Mouse (Mus musculus): Measurements from ENCODE around the gene Rpa3. TPM values are rescaled to one million over a fixed set of nuclear protein-coding genes. Genes with fewer than 3 reads are reported as not detected.

Gene Rpa3
- polyA plus RNA-seq (2017; shearing (Covaris generic)) = 10 to 100 TPM; 61.9 to 80.8 TPM

DNA sequence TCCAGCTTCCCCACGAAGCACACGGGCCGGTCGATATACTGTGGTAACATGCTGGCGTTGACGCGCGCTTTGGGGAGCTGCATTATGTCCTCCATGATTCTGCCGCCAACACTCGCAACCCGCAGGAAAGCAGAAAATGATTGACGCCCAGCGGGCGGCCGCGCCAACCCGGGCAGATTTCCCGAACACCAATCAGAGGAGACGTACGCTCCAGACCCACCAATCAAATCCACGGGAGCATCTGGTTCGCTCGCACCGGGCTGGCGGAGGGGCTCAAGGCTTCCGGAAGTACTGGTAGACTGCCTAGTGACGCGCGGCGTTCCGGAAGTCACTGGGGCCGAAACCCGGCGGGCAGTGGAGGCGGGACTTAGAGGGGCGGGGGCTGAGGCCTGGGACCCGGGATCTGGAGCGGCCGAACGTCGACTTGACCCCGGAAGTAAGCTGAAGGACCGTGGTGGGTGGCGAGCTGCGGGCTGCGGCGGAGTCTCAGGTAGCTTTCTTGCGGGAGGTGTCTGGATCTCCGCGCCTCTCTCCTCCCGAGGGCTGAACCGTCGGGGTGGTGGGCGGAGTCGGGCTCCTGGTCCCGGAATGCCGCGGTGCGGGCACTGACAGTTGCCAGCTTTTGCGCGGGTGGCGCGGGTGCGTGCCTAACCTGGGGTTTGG is at the start of gene Rpa3, which contains the start of the genes Umad1 and Gm45062:
Rpa3 (minus strand) TSS at position 170 of the 663 bp plus-strand sequence.
Umad1 (plus strand) TSS at position 285 of the 663 bp plus-strand sequence.
Gm45062 (plus strand) TSS at position 447 of the 663 bp plus-strand sequence.

DNA sequence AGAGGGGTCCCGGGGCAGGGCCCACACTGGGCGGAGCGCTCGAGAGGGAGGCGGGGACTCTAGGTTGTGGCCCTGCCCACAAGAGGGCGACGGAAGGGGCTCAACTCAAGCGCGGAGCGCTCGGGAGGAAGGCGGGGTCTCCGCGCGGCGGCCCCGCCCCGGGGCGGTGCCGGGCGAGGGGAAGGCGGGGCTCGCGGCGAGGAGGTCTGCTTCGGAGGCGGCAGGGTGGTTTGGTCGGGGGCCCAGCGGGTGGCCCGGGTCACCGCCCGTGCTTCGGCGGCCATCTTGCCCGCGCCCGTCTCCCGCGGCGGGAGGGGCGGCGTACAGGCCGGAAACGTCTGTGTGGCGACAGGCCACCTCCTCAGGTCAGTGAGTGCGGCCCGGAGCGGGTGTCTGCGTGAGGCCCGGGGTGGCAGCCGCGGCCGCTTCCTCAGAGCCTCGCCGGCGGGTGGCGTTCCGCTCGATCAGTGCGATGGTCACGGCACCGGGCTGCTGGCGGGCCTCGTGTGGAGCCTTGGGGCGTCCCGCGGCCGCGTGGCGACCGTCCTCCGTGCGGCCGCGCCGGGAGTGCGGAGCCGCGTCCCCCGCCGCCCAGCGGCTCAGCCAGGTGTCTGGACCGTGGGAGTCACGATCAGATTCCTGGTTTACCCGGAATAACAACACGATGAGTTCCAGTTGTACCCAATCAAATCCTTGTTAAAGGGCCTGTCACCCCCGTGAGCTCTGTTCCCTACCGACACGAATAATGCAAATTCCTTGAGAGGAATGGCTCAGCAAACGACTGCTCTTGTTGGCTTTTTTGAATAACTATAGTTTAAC is 49.7 kb downstream of the Rpa3 start, which contains the start of gene Mios:
Mios (plus strand) TSS at position 176 of the 819 bp plus-strand sequence.

Other genes with a start within 250 kb of the Rpa3 start
- under 1 TPM in 1 of 2 experiments, not detected in 1; 0.77 TPM for gene Col28a1, start 66.6 kb downstream of the Rpa3 start, polyA plus RNA-seq (2017; shearing (Covaris generic))
- 10 to 100 TPM; 20.0 to 31.9 TPM for gene Mios, start 50.0 kb downstream of the Rpa3 start, polyA plus RNA-seq (2017; shearing (Covaris generic))
- gene Umad1, start 115 bp upstream of the Rpa3 start, polyA plus RNA-seq (2017; shearing (Covaris generic)) = 10 to 100 TPM; 12.2 to 16.7 TPM
- gene Gm45062, start 277 bp upstream of the Rpa3 start, polyA plus RNA-seq (2017; shearing (Covaris generic)) = 1 to 10 TPM in 1 of 2 experiments, not detected in 1; 2.6 TPM

Measured in inflammation-experienced regulatory T-cells (primary cell).